In the genomic region with DNA sequence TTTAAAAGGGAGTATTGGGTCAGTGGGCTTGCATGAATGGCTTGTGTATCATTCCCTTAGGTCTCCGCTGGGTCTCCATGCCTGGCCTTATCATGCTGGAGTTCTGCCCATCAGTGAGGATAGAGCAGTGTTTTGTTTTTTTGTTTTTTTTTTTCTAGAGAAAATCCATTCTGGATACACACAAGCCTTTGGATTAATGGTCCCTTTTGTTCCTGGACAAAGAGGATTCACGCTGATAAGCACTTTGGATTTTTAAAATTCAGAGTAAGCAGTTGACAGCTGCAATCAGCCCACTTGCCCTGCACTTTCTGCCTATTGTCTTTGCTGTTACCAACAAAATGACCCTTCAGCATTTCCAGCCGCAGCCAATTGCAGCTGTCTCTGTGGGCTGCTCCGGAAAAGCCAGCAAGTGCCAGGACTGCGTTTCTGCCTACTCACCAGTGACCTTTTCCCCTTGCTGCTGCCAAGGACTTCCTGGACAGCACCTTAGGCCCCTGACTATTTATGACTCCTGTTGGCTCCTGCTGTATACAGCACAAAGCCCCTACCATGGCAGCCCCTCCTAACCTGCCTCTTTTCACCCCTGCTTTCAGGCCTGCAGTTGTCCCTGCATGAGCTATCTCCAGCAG, we compare ENCODE assay signal across 7 mouse cellular contexts.
DNase-seq lines count a peak whose midpoint lies in the region; ATAC-seq lines count a peak whose summit lies in the region.

No protein-coding gene starts in this region.

- no peak overlapping the region for H3K9ac ChIP-seq in kidney, embryonic 16.5 days (replicated peaks; ENCODE audit: low read length)

- peaks cover 18% of the 10 kb centered on the region for H3K4me1 ChIP-seq in kidney, embryonic 16.5 days (ENCODE audit: insufficient read depth, low read length)

- H3K4me2 ChIP-seq in kidney, embryonic 16.5 days (replicated peaks; ENCODE audit: low read depth, low read length), result no peak overlapping the region

- H3K4me3 ChIP-seq in kidney, embryonic 16.5 days (ENCODE audit: low read length), result no peak overlapping the region

- H3K27me3 ChIP-seq in kidney, embryonic 16.5 days (ENCODE audit: insufficient read depth, low read length), result no peaks in the 10 kb centered on the region

- 30% methylated on average over 5 of the region's 5 CpGs for WGBS in kidney, embryonic 16.5 days

- H3K9me3 ChIP-seq in kidney, embryonic 16.5 days (ENCODE audit: low read length), result no peaks in the 10 kb centered on the region

- peak; percentile 60 for DNase-seq in Muller cell, postnatal 12 days (ENCODE audit: inconsistent ontology term)
- peak; percentile 83 for DNase-seq in adrenal gland, adult 2 months
- peak; percentile 55 for DNase-seq in gastrocnemius, postnatal 14 days
- peak; percentile 64 for DNase-seq in retina, embryonic 14.5 days (ENCODE audit: low spot score)
- DNase-seq in left cerebral cortex, postnatal 4 days, result no peak
- no peak for DNase-seq in frontal cortex, postnatal 14 days (ENCODE audit: low spot score in 2 of 2)

- peak; percentile 57; the same call in 1 of the 2 replicates for ATAC-seq in kidney, embryonic 16.5 days (ENCODE audit: low FRiP score, low TSS enrichment)

- intact Hi-C loops in gastrocnemius, postnatal 14 days (cut with DNase I; ENCODE audit: low total_unique reads), result loop anchor here (10.0 kb wide), 1 partner anchor 389 kb away; no protein-coding TSS in a partner anchor
- intact Hi-C loops in left cerebral cortex, postnatal 4 days (cut with DNase I), result loop anchor here (10.0 kb wide), 1 partner anchor 269 kb away; a partner anchor contains a TSS

- peak overlapping the region; percentile 34; the same call in 1 of the 2 replicates for H3K27ac ChIP-seq in kidney, embryonic 16.5 days (ENCODE audit: low read length)

- H3K36me3 ChIP-seq in kidney, embryonic 16.5 days (ENCODE audit: insufficient read depth, low read length), result no peaks in the 10 kb centered on the region

Comparison
In these comparisons a context has a peak if more than half of its experiments do, and no peak if none do; other contexts are left out.
1. DNase-seq: peak in Muller cell, postnatal 12 days (single experiment), adrenal gland, adult 2 months (single experiment), gastrocnemius, postnatal 14 days (single experiment) and retina, embryonic 14.5 days (single experiment); none in left cerebral cortex, postnatal 4 days (single experiment) and frontal cortex, postnatal 14 days (0 of 2).